Mouse (Mus musculus) spleen, adult 2 months (tissue): ENCODE results near the gene Ap5z1.

Experiments
- CTCF ChIP-seq: fragments of 200-500 bp; IDR thresholded peaks from 2 replicates; pipeline ENCODE4 v1.5.1; 2011; ENCODE audit warnings: mild to moderate bottlenecking, inconsistent platforms; ENCODE audit not compliant: insufficient read depth, insufficient read length, insufficient replicate concordance; ENCODE audit errors: extremely low read depth
- POLR2A ChIP-seq: fragments of 200-500 bp; IDR thresholded peaks from 2 replicates; pipeline ENCODE4 v1.6.1; 2011; ENCODE audit warnings: low read depth, low read length, inconsistent platforms

DNA sequence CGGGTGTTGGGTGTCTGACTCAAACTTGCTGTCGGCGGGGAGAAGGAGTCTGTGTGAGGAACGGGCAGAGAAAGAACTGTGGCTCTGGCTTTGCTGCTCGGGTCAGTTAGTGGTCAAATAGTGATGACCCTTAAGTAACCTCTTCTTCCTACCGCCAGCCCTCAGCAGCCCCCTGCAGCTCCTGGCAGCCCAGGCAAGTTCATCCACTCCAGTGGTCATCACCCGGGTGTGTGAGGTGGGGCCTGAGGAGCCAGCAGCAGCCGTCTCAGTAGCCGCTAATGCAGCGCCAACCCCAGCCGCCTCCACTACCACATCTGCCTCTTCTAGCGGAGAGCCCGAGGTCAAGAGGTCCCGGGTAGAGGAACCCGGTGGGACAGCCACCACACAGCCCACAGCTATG lies 7.4 kb upstream of the Ap5z1 start:
- TF ChIP-seq POLR2A: no peak
- no peak for TF ChIP-seq CTCF
